Mouse (Mus musculus): Measurements from ENCODE around the gene Fcgbp.
"Not testable (repeated sequence)": the region's sequence is repeated elsewhere in the genome, so short reads cannot be mapped to it uniquely, and the experiment has no call there.

The Fcgbp gene

GRCm38 (mm10) chr7:28151584-28152221 is 80.7 kb downstream of the Fcgbp start:
- DNase-seq, result peak; percentile 37

DNA sequence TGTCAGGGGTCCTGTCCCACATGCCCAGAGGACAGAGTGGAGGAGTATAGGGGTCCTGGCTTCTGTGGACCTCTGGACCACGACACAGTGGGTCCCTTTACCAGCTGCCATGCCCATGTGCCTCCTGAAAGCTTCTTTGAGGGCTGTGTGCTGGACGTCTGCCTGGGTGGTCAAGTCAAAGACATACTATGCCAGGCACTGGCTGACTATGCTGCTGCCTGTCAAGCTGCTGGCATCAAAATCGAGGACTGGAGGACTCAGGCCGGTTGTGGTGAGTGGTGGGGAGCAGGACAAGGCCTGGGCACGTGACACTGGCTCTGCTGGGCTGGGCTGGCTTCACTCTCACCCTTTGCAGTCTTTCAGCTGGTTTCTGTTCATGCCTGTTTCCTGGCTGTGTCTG is 82.6 kb downstream of the Fcgbp start:
- not testable (repeated sequence) for DNase-seq

GRCm38 (mm10) chr7:28159292-28159691 is 88.3 kb downstream of the Fcgbp start:
- no peak for DNase-seq

DNA sequence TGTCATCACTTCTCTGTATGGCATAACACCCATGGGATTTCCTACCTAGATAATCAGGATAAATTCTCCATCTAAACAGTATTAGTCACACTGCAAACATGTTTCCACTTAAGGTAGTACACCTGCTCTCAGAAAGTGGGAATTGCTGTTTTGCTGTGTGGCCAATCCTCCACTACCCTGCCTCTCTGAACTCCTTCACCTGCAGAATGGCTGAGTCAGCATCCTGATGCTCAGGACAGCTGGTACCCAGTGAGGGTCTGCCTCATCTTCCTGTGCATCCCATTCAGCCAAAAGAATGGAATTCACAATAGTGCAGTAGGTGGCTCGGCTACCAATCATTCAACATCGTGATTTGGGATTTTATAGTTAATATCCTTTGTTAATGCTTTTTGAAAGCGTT is 88.9 kb downstream of the Fcgbp start:
- DNase-seq, result no peak

DNA sequence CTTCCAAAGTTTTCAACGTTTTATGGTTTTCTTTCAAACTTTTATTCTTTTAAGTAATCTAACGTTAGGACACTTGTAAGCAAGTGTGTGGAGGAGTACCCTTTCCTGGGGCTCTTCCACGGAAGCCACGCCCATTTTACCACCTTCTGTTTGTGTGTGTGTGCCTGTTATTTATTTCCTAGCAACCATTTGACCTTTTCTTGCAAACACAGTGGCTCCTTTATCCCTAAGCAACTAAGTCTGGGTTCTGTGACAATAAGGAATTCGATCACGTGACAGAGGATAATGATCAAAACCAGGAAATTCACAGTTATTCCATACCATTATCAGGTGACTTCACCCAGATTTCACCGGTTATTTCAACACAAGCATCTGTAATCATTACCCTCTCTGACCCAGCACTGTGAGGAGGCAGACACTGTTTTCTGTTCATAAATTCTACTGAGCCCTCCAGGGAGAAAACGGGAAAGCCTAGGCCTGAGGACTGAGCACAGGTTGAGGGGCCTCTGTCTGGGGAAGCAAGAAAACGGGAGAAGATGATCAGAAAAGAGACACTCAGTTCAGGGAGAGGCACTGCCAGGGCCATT is 90.2 kb downstream of the Fcgbp start:
- no peak for DNase-seq

DNA sequence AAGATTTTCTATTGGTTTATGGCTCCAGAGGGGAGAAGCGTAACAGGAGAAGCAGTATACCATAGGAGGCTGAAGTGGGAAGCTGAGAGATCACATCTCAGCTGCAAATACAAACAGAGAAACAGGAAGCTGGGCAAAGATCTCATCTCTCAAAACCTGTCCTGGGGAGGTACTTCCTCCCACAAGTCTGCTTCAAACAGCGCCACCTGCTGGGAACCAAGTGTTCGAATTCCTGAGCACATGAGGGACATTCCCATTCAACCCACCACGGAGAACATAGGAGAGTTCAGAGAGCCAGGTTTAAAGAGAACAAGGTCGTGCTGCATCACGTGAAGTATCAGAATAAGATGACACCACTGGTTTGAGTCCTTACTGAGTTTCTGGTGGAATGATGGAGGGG is 94.4 kb downstream of the Fcgbp start:
- no peak for DNase-seq

DNA sequence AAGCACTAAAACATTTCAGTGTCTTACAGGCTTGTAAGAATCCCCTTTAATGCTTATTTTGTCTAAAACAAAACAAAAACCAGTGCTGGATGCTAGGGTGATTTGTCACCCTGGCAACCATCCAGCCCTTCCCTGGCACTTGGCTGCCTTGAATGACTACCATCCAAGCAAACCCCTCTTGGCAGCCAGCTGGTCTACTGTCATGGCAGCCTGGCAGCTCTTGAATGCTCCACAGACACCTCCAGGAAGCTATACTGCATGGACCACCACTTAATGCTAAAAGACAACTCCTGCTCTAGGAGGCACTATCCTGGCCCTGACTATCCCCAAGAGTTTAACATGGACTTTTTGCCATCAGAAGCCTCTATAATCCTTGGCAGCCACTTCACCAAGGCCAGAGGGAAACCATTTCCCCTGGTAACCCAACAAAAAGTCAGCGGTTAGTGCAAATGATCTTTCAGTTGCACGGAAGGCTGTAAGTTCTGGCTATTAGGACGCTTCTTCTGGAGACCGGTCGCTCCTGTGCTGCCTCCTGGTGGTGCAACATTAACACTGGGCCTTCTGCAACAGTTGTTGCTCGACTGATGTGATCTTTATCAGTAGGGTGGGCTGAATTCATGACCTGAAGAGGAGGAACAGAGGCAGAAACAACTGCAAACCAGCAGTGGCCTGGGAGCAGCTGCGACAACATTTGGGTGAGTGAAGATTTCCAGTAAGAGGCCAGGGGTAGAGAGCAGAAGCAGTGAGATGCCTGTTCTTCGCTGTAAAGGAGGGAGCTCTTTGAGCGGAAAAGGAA is 97.5 kb downstream of the Fcgbp start:
- peak; percentile 78 for DNase-seq

GRCm38 (mm10) chr7:28169489-28170422 is 98.7 kb downstream of the Fcgbp start, which contains the start of gene Fbl:
Fbl (plus strand) TSS chr7:28169710.
- DNase-seq, result peak; percentile 95
